Mouse (Mus musculus) spleen, adult 2 months (tissue): ENCODE results near the gene Aloxe3.

ENCODE experiments used
- CTCF ChIP-seq: fragments of 200-500 bp; IDR thresholded peaks from 2 replicates; pipeline ENCODE4 v1.5.1; 2011; ENCODE audit warnings: mild to moderate bottlenecking, inconsistent platforms; ENCODE audit not compliant: insufficient read depth, insufficient read length, insufficient replicate concordance; ENCODE audit errors: extremely low read depth
- POLR2A ChIP-seq: fragments of 200-500 bp; IDR thresholded peaks from 2 replicates; pipeline ENCODE4 v1.6.1; 2011; ENCODE audit warnings: low read depth, low read length, inconsistent platforms

DNA sequence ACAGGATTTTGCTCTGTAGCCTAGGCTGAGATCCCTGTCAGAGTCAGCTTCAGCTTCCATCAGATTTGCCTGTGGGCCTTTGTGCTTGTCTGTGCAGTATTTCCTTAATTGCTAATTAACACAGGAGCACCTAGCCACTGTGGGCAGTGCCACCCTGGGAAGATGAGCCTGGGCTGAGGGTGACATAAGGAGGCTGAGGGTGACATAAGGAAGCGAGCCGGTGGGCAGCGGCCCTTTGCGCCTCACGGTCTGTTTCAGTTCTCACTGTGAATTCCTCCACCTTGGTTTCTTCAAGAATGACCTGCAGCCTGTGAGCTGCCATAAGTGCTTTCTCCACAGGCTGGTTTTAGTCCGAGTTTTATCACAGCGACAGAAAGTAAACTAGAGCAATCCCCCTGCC, 44.1 kb upstream of the Aloxe3 start:
- TF ChIP-seq CTCF (no peak), POLR2A (no peak)
